Comparison of ENCODE assay signal across 20 mouse cellular contexts in genomic region chr15:20772289-20772688, GRCm38 (mm10).
DNase-seq lines count a peak whose midpoint lies in the region; TF ChIP-seq lines count a peak whose summit lies in the region.
"Had no signal": no experiment of that assay in that cellular context is flagged by ENCODE, and none has a peak within 500 bp of the region (broad histone marks: within the 10 kb centered on the region; RNA-seq: fewer than 3 reads in every experiment).

No protein-coding gene starts in this region.

- H3K36me3 ChIP-seq in MEL (ENCODE audit: control insufficient read depth in 1 of 2, insufficient read depth in 2 of 2, low read length in 2 of 2) = peaks cover 0 to 3% of the 10 kb centered on the region in 2 experiments; a peak in 1 of 4 replicates
- H3K36me3 ChIP-seq: G1E had no signal

- H3K79me2 ChIP-seq in MEL (ENCODE audit: control insufficient read depth, insufficient read depth, low read length, poor library complexity) = no peaks in the 10 kb centered on the region

- TF ChIP-seq EP300 in MEL (IDR thresholded peaks at IDR 0.05; ENCODE audit: low read depth in 1 of 2, low read length in 2 of 2) = peak; percentile 75 to 81

- TF ChIP-seq RAD21 in MEL (IDR thresholded peaks at IDR 0.05; ENCODE audit: low read depth, low read length) = no peak

- TF ChIP-seq CTCF in MEL (IDR thresholded peaks at IDR 0.05 in 2 of 3, conservative IDR thresholded peaks at IDR 0.05 in 1 of 3; ENCODE audit: control insufficient read depth in 1 of 3, insufficient read depth in 1 of 3, low read depth in 2 of 3, low read length in 3 of 3, poor library complexity in 1 of 3, severe bottlenecking in 1 of 3) = no peak

- DNase-seq in MEL (ENCODE audit: low read depth, low spot score) = peak; percentile 43
- peak; percentile 34 for DNase-seq in MEL-GATA-1-ER (ENCODE audit: extremely low read depth, low read depth)
- DNase-seq in kidney, adult 9 months = no peak
- DNase-seq in adrenal gland, adult 18-20 months (ENCODE audit: low spot score in 2 of 2) = no peak
- DNase-seq: adrenal gland, adult 2 months; adrenal gland, adult 8-10 months; adrenal gland, postnatal 10 days; adrenal gland, postnatal 14 days; adrenal gland, postnatal 25 days; adrenal gland, postnatal 36 days; B cell, adult 2 months; cerebellum, adult 11 months; cerebellum, adult 11-12 months; cerebellum, adult 18-20 months; cerebellum, adult 2 months; cerebellum, adult 8-10 months; cerebellum, adult 9-10 months had no signal

- no peak overlapping the region for H3K9ac ChIP-seq in MEL (ENCODE audit: control insufficient read depth, low read depth, low read length, poor library complexity, severe bottlenecking)

- no peaks in the 10 kb centered on the region for H3K27me3 ChIP-seq in MEL (ENCODE audit: control insufficient read depth in 1 of 2, insufficient read depth in 2 of 2, low read length in 2 of 2)
- H3K27me3 ChIP-seq: CH12.LX, Patski had no signal

- no peak overlapping the region for H3K27ac ChIP-seq in MEL (ENCODE audit: control insufficient read depth, low read depth, low read length)

- H3K4me3 ChIP-seq in MEL (ENCODE audit: control insufficient read depth in 1 of 2, insufficient read depth in 1 of 2, low read depth in 2 of 2, low read length in 2 of 2) = no peak overlapping the region

- H3K9me3 ChIP-seq in MEL (replicated peaks; ENCODE audit: insufficient read depth, low read length) = no peaks in the 10 kb centered on the region
- H3K9me3 ChIP-seq: G1E had no signal

- TF ChIP-seq POLR2A in MEL (IDR thresholded peaks at IDR 0.05; ENCODE audit: control insufficient read depth in 1 of 2, insufficient read depth in 1 of 2, low read depth in 1 of 2, low read length in 2 of 2, poor library complexity in 1 of 2) = no peak

- H3K4me1 ChIP-seq in MEL (ENCODE audit: control insufficient read depth in 1 of 2, insufficient read depth in 2 of 2, low read length in 2 of 2) = peaks cover 0 to 2% of the 10 kb centered on the region in 2 experiments; a peak in 1 of 4 replicates

TF ChIP-seq in MEL, 35 proteins besides CTCF, POLR2A, EP300 and RAD21:
- TF ChIP-seq SMC3 (IDR thresholded peaks at IDR 0.05; ENCODE audit: low read depth, low read length) (0 out of 2 replicates have a peak, but pooled peaks have one; percentile 1), GATA1 (IDR thresholded peaks at IDR 0.05; ENCODE audit: low read depth, low read length) (peak; percentile 61), TBP (IDR thresholded peaks at IDR 0.05; ENCODE audit: low read depth, low read length) (no peak), SIN3A (IDR thresholded peaks at IDR 0.05; ENCODE audit: low read length) (no peak), MYB (IDR thresholded peaks at IDR 0.05; ENCODE audit: low read depth, low read length) (no peak), ETS1 (IDR thresholded peaks at IDR 0.05; ENCODE audit: low read depth, low read length) (peak; percentile 47; the same call in 1 of the 2 replicates), NRF1 (IDR thresholded peaks at IDR 0.05; ENCODE audit: insufficient read depth, low read depth, low read length, poor library complexity, severe bottlenecking) (no peak), E2F4 (IDR thresholded peaks at IDR 0.05; ENCODE audit: borderline replicate concordance, low read depth, low read length) (no peak), HCFC1 (IDR thresholded peaks at IDR 0.05; ENCODE audit: low read depth, low read length) (no peak), JUND (IDR thresholded peaks at IDR 0.05; ENCODE audit: low read depth, low read length) (no peak), ZKSCAN1 (IDR thresholded peaks at IDR 0.05; ENCODE audit: low read depth, low read length) (no peak), CHD1 (IDR thresholded peaks at IDR 0.05; ENCODE audit: low read depth, low read length) (no peak), GABPA (IDR thresholded peaks at IDR 0.05; ENCODE audit: low read depth, low read length) (no peak), ZNF384 (IDR thresholded peaks at IDR 0.05; ENCODE audit: low read depth, low read length) (0 out of 2 replicates have a peak, but pooled peaks have one; percentile 27), MAFK (IDR thresholded peaks at IDR 0.05; ENCODE audit: borderline replicate concordance, low read depth, low read length) (no peak), CHD2 (IDR thresholded peaks at IDR 0.05; ENCODE audit: low read length) (no peak), NELFE (IDR thresholded peaks at IDR 0.05; ENCODE audit: low read depth, low read length) (no peak), MAZ (IDR thresholded peaks at IDR 0.05; ENCODE audit: low read depth, low read length) (no peak), KAT2A (conservative IDR thresholded peaks at IDR 0.05; ENCODE audit: low read depth, low read length) (no peak), BHLHE40 (IDR thresholded peaks at IDR 0.05; ENCODE audit: borderline replicate concordance, low read depth, low read length) (peak; percentile 49; the same call in 1 of the 2 replicates), POLR2AphosphoS5 (IDR thresholded peaks at IDR 0.05; ENCODE audit: borderline replicate concordance, low read depth, low read length) (no peak), ZC3H11A (IDR thresholded peaks at IDR 0.05; ENCODE audit: low read depth, low read length) (no peak), ELF1 (IDR thresholded peaks at IDR 0.05; ENCODE audit: low read depth, low read length) (no peak), POLR2AphosphoS2 (IDR thresholded peaks at IDR 0.05; ENCODE audit: low read length) (no peak), TAL1 (IDR thresholded peaks at IDR 0.05; ENCODE audit: low read length) (no peak), ZMIZ1 (IDR thresholded peaks at IDR 0.05; ENCODE audit: low read depth, low read length) (no peak), RCOR1 (IDR thresholded peaks at IDR 0.05; ENCODE audit: low read depth, low read length) (peak; percentile 92), MYC (IDR thresholded peaks at IDR 0.05; ENCODE audit: low read depth, low read length) (no peak), USF1 (IDR thresholded peaks at IDR 0.05; ENCODE audit: low read depth, low read length) (peak; percentile 5; the same call in 1 of the 2 replicates), UBTF (IDR thresholded peaks at IDR 0.05; ENCODE audit: borderline replicate concordance, insufficient read depth, low read depth, low read length) (no peak), USF2 (IDR thresholded peaks at IDR 0.05; ENCODE audit: borderline replicate concordance in 1 of 2, insufficient read depth in 1 of 2, low read depth in 1 of 2, low read length in 2 of 2) (no peak), MAX (IDR thresholded peaks at IDR 0.05; ENCODE audit: low read length) (no peak), MEF2A (IDR thresholded peaks at IDR 0.05; ENCODE audit: extremely low read depth, insufficient replicate concordance, low read depth, low read length, poor library complexity, severe bottlenecking) (no peak), TCF12 (IDR thresholded peaks at IDR 0.05; ENCODE audit: low read depth, low read length) (peak; percentile 71), MXI1 (IDR thresholded peaks at IDR 0.05; ENCODE audit: low read depth, low read length) (no peak)

Comparison
In these comparisons a context has a peak if more than half of its experiments do, and no peak if none do; other contexts are left out.
1. DNase-seq: peak in MEL (single experiment) and MEL-GATA-1-ER (single experiment); none in kidney, adult 9 months (single experiment) and adrenal gland, adult 18-20 months (0 of 2).